Mouse (Mus musculus) adrenal gland, postnatal 4 days (tissue): ENCODE results near the gene Rrp1b. TPM values are rescaled to one million over a fixed set of nuclear protein-coding genes. Genes with fewer than 3 reads are reported as not detected.
A peak's percentile ranks its signal among the peaks of the same experiment; 100 is the strongest.
"Not testable (repeated sequence)": the region's sequence is repeated elsewhere in the genome, so short reads cannot be mapped to it uniquely, and the experiment has no call there.

ENCODE experiments used
- DNase-seq, 2 experiments: peaks; one replicate each; pipeline ENCODE4 v3.0.0; 2021 to 2022; ENCODE audit warnings: low spot score in 2 of 2, mixed read lengths in 2 of 2
- total RNA-seq, 2 experiments: library from RNA; stranded (reverse); gene quantifications; 2 replicates each; pipeline ENCODE4 v1.2.3; 2021

Rrp1b gene
- total RNA-seq, 2 experiments from 2014 or later: 29.2 to 35.3 TPM

DNA sequence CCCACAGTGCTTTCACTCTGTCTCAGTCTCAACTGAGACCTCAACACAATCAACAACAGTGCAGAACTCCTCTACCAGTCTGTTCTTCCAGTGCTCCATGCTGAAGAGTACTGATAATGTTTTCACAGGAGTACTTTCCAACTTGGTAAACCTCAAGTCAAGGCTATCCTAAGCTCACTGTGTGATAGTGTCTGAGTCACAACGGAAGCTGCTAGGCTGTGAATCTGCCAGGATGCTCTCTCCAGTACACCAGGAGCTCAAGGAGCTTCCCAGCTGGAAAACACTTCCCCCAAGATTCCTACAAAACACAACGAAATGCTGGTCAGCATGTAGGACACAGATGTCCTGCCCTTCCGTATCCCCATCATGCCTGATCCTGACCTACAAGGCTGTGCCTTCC, 7.6 kb upstream of the Rrp1b start:
- DNase-seq: no peak

DNA sequence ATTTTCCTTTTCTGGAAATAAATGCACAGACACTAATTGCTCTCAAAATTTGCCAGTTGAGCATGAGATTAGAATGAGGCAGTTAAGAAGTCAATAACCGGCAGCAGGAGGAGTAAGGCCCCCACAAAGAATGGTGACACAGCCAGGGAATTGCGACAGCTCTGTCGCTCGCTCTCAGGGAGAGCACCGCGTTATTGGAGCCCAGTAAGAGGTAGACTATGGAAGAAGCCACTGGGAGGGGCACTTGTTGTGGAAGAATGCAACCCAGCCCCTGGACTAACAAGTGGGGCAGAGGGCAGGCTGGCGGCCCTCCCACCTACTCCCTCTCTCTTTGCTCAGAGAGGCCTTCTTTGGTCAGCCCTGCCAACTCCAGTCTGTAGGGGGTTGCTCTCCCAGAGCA, 4.2 kb upstream of the Rrp1b start:
- DNase-seq: no peak

GRCm38 (mm10) chr17:32034322-32034721, 1.6 kb upstream of the Rrp1b start:
- no peak for DNase-seq

DNA sequence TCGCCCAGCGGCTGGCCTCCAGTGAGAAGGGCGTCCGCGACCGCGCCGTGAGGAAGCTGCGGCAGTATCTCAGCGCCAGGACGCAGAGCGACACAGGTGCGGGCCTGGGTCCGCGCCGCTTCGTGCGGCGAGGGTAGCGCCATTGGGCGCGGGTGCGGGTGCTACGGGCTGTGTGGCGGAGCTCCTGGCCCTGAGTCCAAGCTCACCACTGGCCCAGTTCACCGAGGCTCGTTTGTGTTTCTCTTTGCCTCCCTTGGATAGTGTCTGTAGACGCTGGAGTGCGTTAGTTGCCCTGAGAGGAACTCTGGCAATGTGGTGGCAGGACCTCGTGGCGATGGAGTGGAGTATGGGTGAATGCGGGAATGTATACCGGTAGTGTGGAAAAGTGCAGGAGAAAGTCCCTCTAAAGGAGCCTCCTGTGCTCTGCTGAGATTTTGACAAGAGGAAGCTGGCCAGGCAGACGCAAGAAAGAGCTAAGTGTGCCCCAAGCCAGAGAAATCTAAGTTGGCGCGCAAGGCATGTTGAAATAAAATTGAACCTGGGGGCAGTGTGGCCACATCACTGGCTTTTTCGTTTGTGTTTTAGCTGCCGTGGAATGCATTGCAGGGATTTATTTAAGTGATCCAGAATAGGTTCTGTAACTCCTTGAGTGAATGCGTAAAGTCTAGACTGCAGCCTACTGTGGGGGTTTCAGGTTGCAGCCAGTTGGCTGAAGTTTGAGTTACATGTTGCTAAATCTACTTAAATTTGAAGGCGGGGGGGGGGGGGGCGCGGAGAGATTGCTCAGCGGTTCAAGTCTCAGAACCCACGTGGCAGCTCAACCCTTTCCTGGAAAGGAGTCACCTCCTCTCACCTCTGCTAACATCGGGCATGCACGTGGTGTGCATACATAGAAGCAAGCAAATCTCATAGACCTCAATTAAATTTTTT, 874 bp downstream of the Rrp1b start:
- DNase-seq: no peak

DNA sequence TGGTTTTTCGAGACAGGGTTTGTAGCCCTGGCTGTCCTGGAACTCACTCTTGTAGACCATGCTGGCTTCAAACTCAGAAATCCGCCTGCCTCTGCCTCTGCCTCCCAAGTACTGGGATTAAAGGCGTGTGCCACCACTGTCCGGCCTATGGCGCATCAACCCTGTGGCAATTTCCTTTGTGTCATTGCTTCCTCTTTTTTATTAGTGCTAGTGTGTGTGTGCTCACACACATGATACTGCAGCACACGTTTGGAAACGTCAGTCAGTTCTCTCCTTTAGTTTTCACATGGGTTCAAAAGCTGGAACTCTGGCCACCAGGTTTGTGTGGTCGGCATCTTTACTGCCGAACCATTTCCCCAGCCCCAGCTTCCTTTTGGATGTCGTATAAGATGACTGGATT, 4.4 kb downstream of the Rrp1b start:
- DNase-seq: no peak

DNA sequence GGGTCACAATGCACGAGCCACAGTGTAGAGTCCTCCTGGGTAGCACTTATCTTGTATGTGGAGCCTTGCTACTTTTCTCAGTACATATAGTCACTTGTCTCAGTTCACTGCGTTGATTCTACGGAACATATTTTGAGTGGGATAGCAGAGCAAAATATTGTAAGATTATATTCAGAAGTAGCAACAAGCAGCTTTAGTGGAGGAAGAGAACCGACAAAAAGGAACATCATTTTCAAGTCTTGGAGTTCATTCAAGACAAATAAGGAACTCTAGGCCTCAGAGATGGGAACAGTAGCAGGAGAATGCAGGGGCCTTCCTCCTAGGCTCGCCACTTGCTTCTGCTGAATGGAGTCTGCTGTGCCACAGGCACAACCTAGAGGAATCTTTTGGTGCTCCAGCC, 10.6 kb downstream of the Rrp1b start:
- no peak for DNase-seq

DNA sequence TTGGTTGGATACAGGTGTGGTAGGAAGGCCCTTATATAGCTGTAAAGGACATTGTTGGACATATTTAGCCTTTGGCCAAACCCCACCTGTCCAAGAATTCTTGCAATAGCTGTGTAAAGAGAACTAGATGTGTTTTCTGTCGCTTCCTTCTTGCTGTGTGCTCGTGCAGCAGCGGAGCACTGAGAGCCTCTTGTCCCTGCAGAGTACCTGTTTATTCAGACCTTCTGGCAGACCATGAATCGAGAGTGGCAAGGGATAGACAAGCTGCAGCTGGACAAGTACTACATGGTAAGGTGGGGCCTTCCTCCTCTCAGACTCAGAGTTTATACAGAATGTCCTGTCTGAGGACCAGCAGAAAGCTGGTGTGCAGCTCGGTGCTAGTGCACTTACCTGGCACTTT, 12.5 kb downstream of the Rrp1b start:
- no peak for DNase-seq

- DNase-seq: no peak
These were observed 14.0 kb downstream of the Rrp1b start for GRCm38 (mm10) chr17:32049914-32050313.

DNA sequence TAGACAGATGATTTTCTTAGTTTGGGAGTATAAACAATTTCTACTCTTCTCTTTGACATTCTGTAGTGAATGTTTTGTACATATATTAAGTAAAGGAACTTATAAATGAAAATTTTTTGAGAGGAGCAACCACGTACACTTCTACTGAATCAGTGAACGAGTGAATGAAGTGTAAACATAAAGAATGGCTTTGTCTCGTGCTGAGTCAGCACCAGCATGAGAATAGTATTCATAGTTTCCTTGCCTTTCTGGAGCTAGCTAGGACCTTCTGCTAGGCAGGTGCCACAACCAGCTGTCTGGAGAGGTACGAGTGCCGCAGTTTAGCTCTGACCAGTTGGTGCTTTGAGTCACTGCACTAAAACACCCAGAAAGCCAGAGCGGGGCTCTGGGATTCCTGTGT, 14.7 kb downstream of the Rrp1b start:
- no peak for DNase-seq

DNA sequence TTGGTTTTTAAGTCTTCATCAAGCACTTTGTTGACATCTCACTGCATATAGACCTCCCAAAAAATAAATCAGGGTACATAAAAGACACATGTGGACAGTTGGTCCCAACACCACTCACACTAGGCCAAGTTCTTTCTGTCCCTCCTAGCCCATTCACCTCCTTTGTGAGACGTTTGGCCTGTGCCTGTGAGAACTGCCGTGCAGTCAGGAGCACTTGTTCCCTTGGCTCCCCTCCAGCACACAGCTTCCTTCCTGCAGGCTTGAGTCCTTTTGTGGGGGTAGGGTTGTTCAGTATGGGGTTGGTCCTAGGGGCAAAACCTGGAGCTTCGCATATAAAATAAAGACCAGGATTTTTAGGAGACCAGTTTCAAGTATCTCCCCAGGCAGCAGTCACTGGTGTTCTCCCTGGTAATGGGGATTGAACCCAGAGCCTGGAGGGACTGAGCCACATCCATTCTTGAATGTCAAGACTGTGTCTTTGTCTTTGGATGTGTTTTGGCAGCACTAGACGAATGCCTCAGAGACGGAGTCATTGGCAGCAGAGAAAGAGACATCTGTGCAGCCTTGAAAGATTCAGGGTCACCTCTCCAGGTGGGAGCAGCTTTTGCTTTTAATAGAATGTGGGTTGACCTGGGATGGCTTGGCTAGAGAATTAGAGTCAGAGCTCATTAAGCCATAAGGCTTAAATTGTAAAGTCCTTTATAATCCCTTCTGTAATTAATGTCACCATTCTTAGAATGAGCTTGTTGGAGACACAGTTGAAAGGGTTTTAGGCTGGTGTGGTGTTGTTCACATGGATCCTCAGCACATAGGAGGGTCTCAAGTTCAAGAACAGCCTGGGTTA, 16.6 kb downstream of the Rrp1b start:
- DNase-seq: no peak

- DNase-seq: no peak
These were observed 17.8 kb downstream of the Rrp1b start for GRCm38 (mm10) chr17:32053677-32054076.

DNA sequence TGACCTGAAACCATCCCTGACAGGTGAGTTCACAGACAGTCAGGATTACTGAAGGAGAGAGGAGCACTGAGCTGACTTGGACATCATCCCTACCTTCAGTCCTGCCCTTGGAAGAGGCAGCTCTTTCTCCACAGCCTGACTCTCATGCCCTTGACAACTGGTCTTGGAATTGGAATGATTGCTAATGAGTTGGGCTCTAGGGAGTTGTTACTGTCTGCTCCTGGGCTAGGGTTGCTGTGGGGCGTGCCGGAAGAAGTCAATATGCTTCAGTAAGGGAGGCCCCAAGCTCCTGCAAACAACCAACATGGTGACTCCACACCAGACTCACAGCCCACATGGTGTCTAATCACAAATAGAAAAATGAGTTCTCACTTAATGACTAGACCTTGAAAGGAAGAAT, 21.9 kb downstream of the Rrp1b start:
- no peak for DNase-seq

- no peak for DNase-seq
These were observed 23.2 kb downstream of the Rrp1b start for GRCm38 (mm10) chr17:32059084-32059483.

GRCm38 (mm10) chr17:32061219-32061618, 25.3 kb downstream of the Rrp1b start:
- no peak for DNase-seq

DNA sequence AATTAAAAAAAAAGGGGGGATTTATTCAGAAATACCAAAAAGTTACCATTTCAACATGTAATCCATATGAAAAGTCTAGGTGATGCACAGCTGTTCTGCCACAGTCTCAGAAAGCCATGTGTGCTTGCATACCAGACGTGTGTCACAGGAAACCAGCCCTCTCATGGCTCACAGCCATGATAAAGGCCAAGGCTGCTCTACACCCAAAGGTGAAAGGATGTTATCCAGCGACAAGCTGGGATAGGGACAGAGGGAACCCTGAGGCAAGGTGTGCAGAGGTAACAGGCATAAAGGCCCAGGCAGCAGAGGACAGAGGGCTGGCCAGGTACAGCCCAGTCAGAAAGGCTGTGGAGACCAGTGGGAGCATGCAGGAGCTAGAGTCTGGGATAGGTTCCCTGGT, 27.8 kb downstream of the Rrp1b start:
- no peak for DNase-seq

DNA sequence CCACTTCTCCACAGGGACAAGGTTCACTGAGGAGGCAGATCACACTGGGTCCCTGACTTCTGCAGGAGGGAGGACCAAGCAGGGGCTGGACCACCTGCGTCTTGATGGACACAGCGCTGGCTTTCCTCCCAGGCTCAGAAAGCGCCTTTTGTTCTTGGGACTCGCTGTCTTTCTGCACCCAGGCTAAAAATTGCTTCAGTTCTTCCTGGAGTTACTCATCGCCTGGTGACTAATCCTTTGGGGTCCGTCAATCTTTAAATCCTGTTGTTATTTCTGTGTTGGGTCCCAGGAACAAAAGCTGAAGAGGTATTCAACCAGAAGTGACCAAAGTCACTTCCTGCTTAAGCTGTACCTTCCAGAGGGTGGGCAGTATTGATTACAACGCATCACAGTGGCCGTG, 28.9 kb downstream of the Rrp1b start:
- not testable (repeated sequence) for DNase-seq

DNA sequence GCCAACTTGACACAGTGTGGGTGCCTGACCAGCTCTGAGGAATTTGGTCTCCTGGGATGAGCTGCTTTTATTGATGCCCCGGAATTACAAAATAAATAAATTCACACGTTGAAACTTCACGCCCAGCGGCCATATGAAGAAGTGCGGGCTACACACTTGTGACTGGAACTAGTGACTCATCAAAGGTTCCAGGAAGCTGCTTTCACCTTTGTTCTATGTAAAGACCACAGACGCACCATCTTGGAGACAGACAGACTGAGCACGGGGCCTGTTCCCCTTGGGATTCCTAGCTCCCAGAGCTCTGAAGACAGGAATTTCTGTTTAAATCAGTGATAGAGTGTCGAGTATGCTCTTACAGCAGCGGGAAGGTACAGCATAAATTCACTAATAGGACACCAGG, 31.6 kb downstream of the Rrp1b start:
- no peak for DNase-seq

GRCm38 (mm10) chr17:32068381-32068780, 32.5 kb downstream of the Rrp1b start:
- DNase-seq: no peak

DNA sequence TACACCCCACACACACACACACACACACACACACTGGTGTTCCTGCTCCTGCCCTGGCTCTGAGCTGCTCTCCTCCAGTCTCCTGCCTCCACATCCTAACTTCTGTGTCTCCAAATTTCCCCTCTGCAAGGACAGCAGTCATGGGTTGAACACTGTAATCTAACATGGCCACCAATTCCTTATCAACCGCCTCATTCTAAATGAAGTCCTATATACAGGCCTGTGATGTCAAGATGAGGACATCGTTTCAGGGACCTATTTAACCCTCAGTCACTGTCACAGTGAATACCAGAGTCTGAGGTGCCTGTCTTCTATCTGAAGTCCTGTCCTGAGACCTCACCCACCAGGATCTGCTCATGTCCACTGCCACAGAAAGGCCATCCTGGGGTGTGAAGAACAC, 32.9 kb downstream of the Rrp1b start:
- DNase-seq: no peak

DNA sequence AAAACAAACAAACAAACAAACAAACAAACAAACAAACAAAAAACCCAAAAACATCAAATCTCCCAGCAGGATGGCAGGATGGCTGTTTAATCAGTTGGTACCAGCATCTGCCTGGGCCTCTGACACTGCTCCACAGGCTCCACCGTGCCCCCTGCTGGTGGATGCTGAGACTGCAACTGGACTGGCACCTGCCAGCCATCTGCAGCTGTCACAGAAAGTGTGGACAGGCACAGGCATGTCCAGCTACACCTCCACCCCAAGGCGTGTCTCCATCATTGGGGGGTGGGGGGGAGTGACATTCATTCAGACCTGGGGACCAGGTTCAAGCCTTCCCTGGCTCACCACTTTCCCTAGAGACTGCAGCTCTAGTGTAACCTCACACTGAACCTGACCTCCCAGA, 37.5 kb downstream of the Rrp1b start:
- peak; percentile 80 to 84 for DNase-seq

GRCm38 (mm10) chr17:32074658-32075057, 38.8 kb downstream of the Rrp1b start:
- no peak for DNase-seq

- DNase-seq: peak in 1 of 2 experiments; percentile 29
These were observed 39.3 kb downstream of the Rrp1b start for GRCm38 (mm10) chr17:32075164-32075563.
